Mouse (Mus musculus): ENCODE measurements around the gene Vopp1. TPM values are rescaled to one million over a fixed set of nuclear protein-coding genes. Genes with fewer than 3 reads are reported as not detected.

The Vopp1 gene
- polyA plus RNA-seq, 1 experiment from 2014 or later = 114 TPM

Other genes with a start within 250 kb of the Vopp1 start
- 2.6 and 3.6 TPM in 2 replicates for gene Herc6, start 244.2 kb downstream of the Vopp1 start, polyA plus RNA-seq (2015; fragmentation: Nextera tagmentation; extraction: Ambion mirVana)
- 10.9 and 11.7 TPM in 2 replicates for gene Pyurf, start 133.1 kb downstream of the Vopp1 start, polyA plus RNA-seq (2015; fragmentation: Nextera tagmentation; extraction: Ambion mirVana)
- gene Lancl2, start 122.6 kb downstream of the Vopp1 start, polyA plus RNA-seq (2015; fragmentation: Nextera tagmentation; extraction: Ambion mirVana) = 56.3 and 68.6 TPM in 2 replicates
- not detected in 2 replicates for gene Vmn1r21, start 25.2 kb upstream of the Vopp1 start, polyA plus RNA-seq (2015; fragmentation: Nextera tagmentation; extraction: Ambion mirVana)
- gene Vmn1r22, start 82.9 kb upstream of the Vopp1 start, polyA plus RNA-seq (2015; fragmentation: Nextera tagmentation; extraction: Ambion mirVana) = not detected in 2 replicates
- not detected in 2 replicates for gene Vmn1r23, start 101.7 kb upstream of the Vopp1 start, polyA plus RNA-seq (2015; fragmentation: Nextera tagmentation; extraction: Ambion mirVana)
- not detected in 2 replicates for gene Vmn1r24, start 136.3 kb upstream of the Vopp1 start, polyA plus RNA-seq (2015; fragmentation: Nextera tagmentation; extraction: Ambion mirVana)
- not detected in 2 replicates for gene Vmn1r25, start 155.7 kb upstream of the Vopp1 start, polyA plus RNA-seq (2015; fragmentation: Nextera tagmentation; extraction: Ambion mirVana)
- not detected in 2 replicates for gene Vmn1r26, start 190.0 kb upstream of the Vopp1 start, polyA plus RNA-seq (2015; fragmentation: Nextera tagmentation; extraction: Ambion mirVana)

All from forebrain, embryonic 13.5 days (tissue).